19 mouse cellular contexts compared by ENCODE assay signal in genomic region chr12:89700937-89701458, GRCm38 (mm10).
DNase-seq lines count a peak whose midpoint lies in the region; ATAC-seq lines count a peak whose summit lies in the region.
"Had no signal": no experiment of that assay in that cellular context is flagged by ENCODE, and none has a peak within 500 bp of the region (broad histone marks: within the 10 kb centered on the region; RNA-seq: fewer than 3 reads in every experiment).

No protein-coding gene starts in this region.

- no peak overlapping the region for H3K4me2 ChIP-seq in lung, embryonic 16.5 days (ENCODE audit: low read depth, low read length)
- no peak overlapping the region for H3K4me2 ChIP-seq in liver, embryonic 12.5 days
- H3K4me2 ChIP-seq: forebrain, embryonic 15.5 days; limb, embryonic 12.5 days; midbrain, embryonic 12.5 days; neural tube, embryonic 12.5 days had no signal

- intact Hi-C loops in heart, postnatal 10 days (cut with DNase I) = no loop called here
- intact Hi-C loops in heart, postnatal 36 days (cut with DNase I) = no loop called here

- no peaks in the 10 kb centered on the region for H3K27me3 ChIP-seq in lung, embryonic 16.5 days (ENCODE audit: control insufficient read depth, insufficient read depth, low read depth, low read length)
- no peaks in the 10 kb centered on the region for H3K27me3 ChIP-seq in liver, embryonic 12.5 days (replicated peaks)
- H3K27me3 ChIP-seq: forebrain, embryonic 15.5 days; limb, embryonic 12.5 days; midbrain, embryonic 12.5 days; neural tube, embryonic 12.5 days had no signal

- 12% methylated on average over 3 of the region's 3 CpGs for WGBS in lung, embryonic 16.5 days
- 41% methylated on average over 3 of the region's 3 CpGs for WGBS in liver, embryonic 12.5 days (ENCODE audit: insufficient replicate concordance)

- no peak overlapping the region for H3K27ac ChIP-seq in lung, embryonic 16.5 days (ENCODE audit: low read length)
- no peak overlapping the region for H3K27ac ChIP-seq in liver, embryonic 12.5 days
- H3K27ac ChIP-seq: forebrain, embryonic 15.5 days; heart, embryonic 10.5 days; hindbrain, embryonic 10.5 days; limb, embryonic 12.5 days; midbrain, embryonic 12.5 days; neural tube, embryonic 12.5 days had no signal

- H3K9me3 ChIP-seq in lung, embryonic 16.5 days (ENCODE audit: control insufficient read depth, low read length) = no peaks in the 10 kb centered on the region
- H3K9me3 ChIP-seq in liver, embryonic 12.5 days (replicated peaks) = no peaks in the 10 kb centered on the region
- H3K9me3 ChIP-seq: forebrain, embryonic 15.5 days; heart, embryonic 10.5 days; hindbrain, embryonic 10.5 days; limb, embryonic 12.5 days; midbrain, embryonic 12.5 days; neural tube, embryonic 12.5 days had no signal

- H3K36me3 ChIP-seq in lung, embryonic 16.5 days (ENCODE audit: control insufficient read depth, insufficient read depth, low read length) = no peaks in the 10 kb centered on the region
- no peaks in the 10 kb centered on the region for H3K36me3 ChIP-seq in liver, embryonic 12.5 days
- H3K36me3 ChIP-seq: forebrain, embryonic 15.5 days; G1E; heart, embryonic 10.5 days; hindbrain, embryonic 10.5 days; limb, embryonic 12.5 days; midbrain, embryonic 12.5 days; neural tube, embryonic 12.5 days had no signal

- no peak overlapping the region for H3K4me3 ChIP-seq in lung, embryonic 16.5 days (ENCODE audit: low read length)
- H3K4me3 ChIP-seq in liver, embryonic 12.5 days = no peak overlapping the region
- H3K4me3 ChIP-seq: forebrain, embryonic 15.5 days; heart, embryonic 10.5 days; hindbrain, embryonic 10.5 days; limb, embryonic 12.5 days; midbrain, embryonic 12.5 days; neural tube, embryonic 12.5 days had no signal

- H3K9ac ChIP-seq in lung, embryonic 16.5 days (ENCODE audit: low read length) = no peak overlapping the region
- H3K9ac ChIP-seq in liver, embryonic 12.5 days = no peak overlapping the region
- H3K9ac ChIP-seq: forebrain, embryonic 15.5 days; limb, embryonic 12.5 days; liver, postnatal 0 days; midbrain, embryonic 12.5 days; neural tube, embryonic 12.5 days had no signal

- DNase-seq in heart, postnatal 10 days = peak; percentile 12 to 18
- no peak for DNase-seq in heart, postnatal 36 days
- no peak for DNase-seq in lung, postnatal 25 days (ENCODE audit: low spot score)
- peak; percentile 84 for DNase-seq in brain, adult 2 months (ENCODE audit: low read depth, low spot score)
- peak; percentile 73 for DNase-seq in cerebellum, adult 9-10 months
- DNase-seq in neural tube, embryonic 10.5 days (ENCODE audit: extremely low spot score, low spot score) = no peak
- DNase-seq: adrenal gland, postnatal 36 days; kidney, postnatal 25 days; liver, postnatal 0 days had no signal

- ATAC-seq in lung, embryonic 16.5 days (ENCODE audit: low read depth) = peak; percentile 41; the same call in 1 of the 2 replicates
- ATAC-seq in liver, embryonic 12.5 days = no peak
- ATAC-seq: forebrain, embryonic 15.5 days; intestine, postnatal 0 days; liver, postnatal 0 days had no signal

- peaks cover 3% of the 10 kb centered on the region; the same call in 1 of the 2 replicates for H3K4me1 ChIP-seq in lung, embryonic 16.5 days (replicated peaks; ENCODE audit: control insufficient read depth, insufficient read depth, low read length)
- H3K4me1 ChIP-seq in liver, embryonic 12.5 days = no peaks in the 10 kb centered on the region
- H3K4me1 ChIP-seq: heart, embryonic 10.5 days; hindbrain, embryonic 10.5 days had no signal

Comparison
In these comparisons a context has a peak if more than half of its experiments do, and no peak if none do; other contexts are left out.
1. DNase-seq: peak in heart, postnatal 10 days (2 of 2), brain, adult 2 months (single experiment) and cerebellum, adult 9-10 months (single experiment); none in heart, postnatal 36 days (0 of 2), lung, postnatal 25 days (single experiment) and neural tube, embryonic 10.5 days (single experiment).